Mouse (Mus musculus): ENCODE measurements at regions not wholly inside any gene's neighbourhood (a gene's known extent, or its start where the extent isn't known, plus 50 kb on each side); places are given as distances from the start of the nearest gene placed in this dataset.
A peak's percentile ranks its signal among the peaks of the same experiment; 100 is the strongest.
"Not testable (repeated sequence)": the region's sequence is repeated elsewhere in the genome, so short reads cannot be mapped to it uniquely, and the experiment has no call there.

GRCm38 (mm10) chr14:26319821-26320220 lies 62.1 kb downstream of the Duxbl3 start:
- DNase-seq = not testable (repeated sequence)

GRCm38 (mm10) chr14:26320736-26321135 lies 63.0 kb downstream of the Duxbl3 start:
- DNase-seq = no peak

- DNase-seq = no peak
Measured at GRCm38 (mm10) chr14:26328562-26328961, 70.8 kb downstream of the Duxbl3 start.

- DNase-seq = no peak
Measured at GRCm38 (mm10) chr14:26341111-26341510, 83.3 kb downstream of the Duxbl3 start.

GRCm38 (mm10) chr14:26345227-26345626 lies 87.5 kb downstream of the Duxbl3 start:
- DNase-seq = peak; percentile 28

GRCm38 (mm10) chr14:26347296-26347695 lies 89.5 kb downstream of the Duxbl3 start:
- no peak for DNase-seq

- no peak for DNase-seq
Measured at GRCm38 (mm10) chr14:26352927-26353326, 95.2 kb downstream of the Duxbl3 start.

- peak; percentile 82 for DNase-seq
Measured at GRCm38 (mm10) chr14:26357242-26357641, 99.5 kb downstream of the Duxbl3 start.

GRCm38 (mm10) chr14:26357996-26358395 lies 100.2 kb downstream of the Duxbl3 start:
- no peak for DNase-seq

- no peak for DNase-seq
Measured at GRCm38 (mm10) chr14:26360071-26360470, 102.3 kb downstream of the Duxbl3 start.

- DNase-seq = no peak
Measured at GRCm38 (mm10) chr14:26361206-26361605, 103.4 kb downstream of the Duxbl3 start.

All from adrenal gland, adult 8-10 months (tissue).